Mouse (Mus musculus) embryonic facial prominence, embryonic 11.5 days (tissue): ENCODE data around the gene Cux2. TPM values are rescaled to one million over a fixed set of nuclear protein-coding genes. Genes with fewer than 3 reads are reported as not detected.
A peak's percentile ranks its signal among the peaks of the same experiment; 100 is the strongest.
"Not testable (repeated sequence)": the region's sequence is repeated elsewhere in the genome, so short reads cannot be mapped to it uniquely, and the experiment has no call there.

Experiments
- ATAC-seq: fragments of 200-750 bp; cut with Nextera tagmentation; replicated peaks from 2 replicates; pipeline ENCODE4 v1.8.0; 2017; ENCODE audit warnings: low read depth; ENCODE audit not compliant: insufficient number of reproducible peaks, low FRiP score, low TSS enrichment
- DNase-seq: peaks from one replicate; pipeline ENCODE4 v3.0.0-alpha.2; 2015; ENCODE audit warnings: low spot score
- H3K27ac ChIP-seq: fragments of 300-500 bp; sonication (generic); replicated peaks from 2 replicates; pipeline ENCODE4 v1.5.1; 2014; ENCODE audit warnings: mild to moderate bottlenecking, low read depth, low read length, control low read depth
- H3K27me3 ChIP-seq: fragments of 300-500 bp; sonication (generic); 2 replicates; pipeline ENCODE4 v1.6.1; 2014; ENCODE audit warnings: mild to moderate bottlenecking, low read length, moderate library complexity, mixed read lengths; ENCODE audit not compliant: control insufficient read depth, insufficient read depth
- H3K36me3 ChIP-seq: fragments of 300-500 bp; sonication (generic); replicated peaks from 2 replicates; pipeline ENCODE4 v1.6.1; 2014; ENCODE audit warnings: low read depth, mild to moderate bottlenecking, low read length, moderate library complexity, mixed read lengths; ENCODE audit not compliant: control insufficient read depth, insufficient read depth
- H3K4me1 ChIP-seq: fragments of 300-500 bp; sonication (generic); 2 replicates; pipeline ENCODE4 v1.6.1; 2014; ENCODE audit warnings: low read length, mixed read lengths; ENCODE audit not compliant: control insufficient read depth, insufficient read depth
- H3K4me2 ChIP-seq: fragments of 300-500 bp; sonication (generic); 2 replicates; pipeline ENCODE4 v1.6.1; 2014; ENCODE audit warnings: low read depth, mild to moderate bottlenecking, control low read depth, low read length, moderate library complexity
- H3K4me3 ChIP-seq: fragments of 300-500 bp; sonication (generic); 2 replicates; pipeline ENCODE4 v1.5.1; 2014; ENCODE audit warnings: low read depth, low read length, control low read depth
- H3K9ac ChIP-seq: fragments of 300-500 bp; sonication (generic); replicated peaks from 2 replicates; pipeline ENCODE4 v1.6.1; 2014; ENCODE audit warnings: mild to moderate bottlenecking, control low read depth, low read length
- H3K9me3 ChIP-seq: fragments of 300-500 bp; sonication (generic); replicated peaks from 2 replicates; pipeline ENCODE4 v1.6.1; 2016; ENCODE audit warnings: mild to moderate bottlenecking, low read length, inconsistent platforms, mixed read lengths; ENCODE audit not compliant: control insufficient read depth
- WGBS: fragments of 180-500 bp; shearing (Covaris S2); extraction: QIAGEN DNeasy Blood & Tissue Kit; methylation state at CpG from one replicate; pipeline ENCODE4 v1.1.7; 2014; 5-methylcytosine and 5-hydroxymethylcytosine counted together
- polyA plus RNA-seq: library from polyadenylated mRNA; unstranded; fragments of >200 nt; fragmentation: Nextera tagmentation; extraction: Ambion mirVana; gene quantifications from 2 replicates; pipeline ENCODE4 v1.2.1, GENCODE M21; 2014

Gene Cux2
- polyA plus RNA-seq, 1 experiment from 2014 or later = 4.5 TPM

DNA sequence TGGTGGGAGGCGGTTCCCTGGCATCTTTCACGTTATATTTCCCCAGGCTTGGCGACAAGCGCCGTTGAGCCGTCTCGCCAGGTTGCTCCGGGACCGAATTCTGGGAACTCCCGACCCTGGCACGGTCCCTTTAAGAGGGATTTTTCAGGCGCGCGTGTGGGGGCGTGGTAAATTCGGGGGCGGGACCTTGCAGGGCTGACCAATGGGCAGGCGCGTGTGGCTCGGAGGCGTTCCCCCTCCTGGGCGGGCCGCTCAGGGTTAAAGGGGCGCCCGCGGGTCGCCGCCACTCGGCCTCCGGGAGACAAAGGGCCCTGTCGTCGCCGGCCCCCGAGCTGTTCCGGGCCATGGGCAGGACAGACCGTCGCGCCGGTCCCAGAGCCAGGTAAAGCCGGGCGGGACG lies 201.2 kb downstream of the Cux2 start, which contains the start of gene Pheta1:
Gene Pheta1, plus strand, starts transcription at position 242 of the 400 bp plus-strand sequence.
- Histone ChIP-seq H3K4me2 (peak within 1 kb of the TSS; percentile 71), H3K4me1 (peaks cover 6% of the 10 kb centered on the region; the same call in 1 of the 2 replicates), H3K9me3 (no peaks in the 10 kb centered on the region), H3K27me3 (peaks cover 8% of the 10 kb centered on the region), H3K36me3 (peaks cover 13% of the 10 kb centered on the region), H3K4me3 (peak within 1 kb of the TSS; percentile 90), H3K9ac (peak within 1 kb of the TSS; percentile 86), H3K27ac (peak within 1 kb of the TSS; percentile 62; the same call in 1 of the 2 replicates)
- peak; percentile 86 for ATAC-seq
- peak; percentile 95 for DNase-seq
- 0% methylated on average over 41 of the region's 42 CpGs for WGBS

GRCm38 (mm10) chr5:121848035-121848519 lies 201.8 kb downstream of the Cux2 start:
- ATAC-seq (peak; percentile 37; the same call in 1 of the 2 replicates), DNase-seq (peak; percentile 70)
- peaks cover 15% of the 10 kb centered on the region for H3K27me3 ChIP-seq
- H3K4me2 ChIP-seq = peak overlapping the region; percentile 71
- no peaks in the 10 kb centered on the region for H3K9me3 ChIP-seq
- H3K4me3 ChIP-seq = peak overlapping the region; percentile 90
- peaks cover 8% of the 10 kb centered on the region for H3K36me3 ChIP-seq
- peak overlapping the region; percentile 62; the same call in 1 of the 2 replicates for H3K27ac ChIP-seq
- H3K4me1 ChIP-seq = peaks cover 6% of the 10 kb centered on the region
- WGBS = 0% methylated on average over 17 of the region's 17 CpGs
- peak overlapping the region; percentile 86 for H3K9ac ChIP-seq

DNA sequence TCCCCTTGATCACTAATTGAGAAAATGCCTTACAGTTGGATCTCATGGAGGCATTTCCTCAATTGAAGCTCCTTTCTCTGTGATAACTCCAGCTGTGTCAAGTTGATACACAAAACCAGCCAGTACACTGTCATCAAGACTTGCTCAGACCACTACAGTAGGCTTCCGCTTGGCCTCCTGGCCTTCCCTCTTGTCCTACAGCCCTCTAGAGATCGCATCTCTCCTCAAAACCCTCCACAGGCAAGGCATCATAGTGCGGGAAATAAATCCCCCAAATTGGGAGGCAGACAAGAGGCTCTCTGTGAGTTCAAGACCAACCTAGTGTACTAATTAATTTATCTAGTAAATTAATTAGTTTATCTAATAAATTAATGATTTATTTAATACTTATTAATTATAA lies 202.6 kb downstream of the Cux2 start:
- H3K4me1 ChIP-seq, H3K9me3 ChIP-seq, ATAC-seq, H3K9ac ChIP-seq, DNase-seq, H3K27ac ChIP-seq, H3K36me3 ChIP-seq, H3K4me3 ChIP-seq, H3K4me2 ChIP-seq: not testable (repeated sequence)
- H3K27me3 ChIP-seq = peaks cover 19% of the 10 kb centered on the region
- 80% methylated on average over 3 of the region's 3 CpGs for WGBS

DNA sequence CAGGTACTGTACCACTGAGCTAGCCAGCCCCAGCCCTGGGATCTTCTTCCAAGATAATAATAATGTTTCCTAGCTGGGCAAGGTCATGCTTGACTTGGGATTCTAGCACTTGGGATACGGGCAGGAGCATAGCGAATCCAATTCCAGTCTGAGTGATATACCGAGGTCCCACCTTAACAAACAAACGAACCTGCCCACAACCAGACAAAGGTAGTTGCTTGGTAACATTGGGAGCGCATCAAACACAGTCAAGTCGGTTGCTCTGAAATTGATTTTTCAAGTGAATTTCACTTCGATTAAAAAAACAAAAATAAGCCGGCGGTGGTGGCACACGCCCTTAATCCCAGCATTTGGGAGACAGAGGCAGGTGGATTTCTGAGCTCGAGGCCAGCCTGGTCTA lies 203.6 kb downstream of the Cux2 start:
- WGBS = 78% methylated on average over 11 of the region's 11 CpGs
- peaks cover 6% of the 10 kb centered on the region for H3K4me1 ChIP-seq

GRCm38 (mm10) chr5:121845361-121845760 lies 204.5 kb downstream of the Cux2 start:
- H3K9me3 ChIP-seq = no peaks in the 10 kb centered on the region
- peaks cover 5% of the 10 kb centered on the region for H3K4me1 ChIP-seq
- no peak overlapping the region for H3K4me3 ChIP-seq
- H3K4me2 ChIP-seq = no peak overlapping the region
- ATAC-seq (no peak), DNase-seq (no peak)
- H3K27me3 ChIP-seq = peaks cover 19% of the 10 kb centered on the region
- H3K27ac ChIP-seq = no peak overlapping the region
- no peaks in the 10 kb centered on the region for H3K36me3 ChIP-seq
- H3K9ac ChIP-seq = no peak overlapping the region
- 25% methylated on average over 4 of the region's 4 CpGs for WGBS

More for the DNA sequence above, 203.6 kb downstream of the Cux2 start:
- no peak overlapping the region for H3K27ac ChIP-seq
- H3K4me3 ChIP-seq = no peak overlapping the region
- no peak for ATAC-seq
- no peak for DNase-seq
- H3K36me3 ChIP-seq = peaks cover 3% of the 10 kb centered on the region
- H3K4me2 ChIP-seq = no peak overlapping the region
- peaks cover 19% of the 10 kb centered on the region for H3K27me3 ChIP-seq
- no peak overlapping the region for H3K9ac ChIP-seq
- H3K9me3 ChIP-seq = no peaks in the 10 kb centered on the region

DNA sequence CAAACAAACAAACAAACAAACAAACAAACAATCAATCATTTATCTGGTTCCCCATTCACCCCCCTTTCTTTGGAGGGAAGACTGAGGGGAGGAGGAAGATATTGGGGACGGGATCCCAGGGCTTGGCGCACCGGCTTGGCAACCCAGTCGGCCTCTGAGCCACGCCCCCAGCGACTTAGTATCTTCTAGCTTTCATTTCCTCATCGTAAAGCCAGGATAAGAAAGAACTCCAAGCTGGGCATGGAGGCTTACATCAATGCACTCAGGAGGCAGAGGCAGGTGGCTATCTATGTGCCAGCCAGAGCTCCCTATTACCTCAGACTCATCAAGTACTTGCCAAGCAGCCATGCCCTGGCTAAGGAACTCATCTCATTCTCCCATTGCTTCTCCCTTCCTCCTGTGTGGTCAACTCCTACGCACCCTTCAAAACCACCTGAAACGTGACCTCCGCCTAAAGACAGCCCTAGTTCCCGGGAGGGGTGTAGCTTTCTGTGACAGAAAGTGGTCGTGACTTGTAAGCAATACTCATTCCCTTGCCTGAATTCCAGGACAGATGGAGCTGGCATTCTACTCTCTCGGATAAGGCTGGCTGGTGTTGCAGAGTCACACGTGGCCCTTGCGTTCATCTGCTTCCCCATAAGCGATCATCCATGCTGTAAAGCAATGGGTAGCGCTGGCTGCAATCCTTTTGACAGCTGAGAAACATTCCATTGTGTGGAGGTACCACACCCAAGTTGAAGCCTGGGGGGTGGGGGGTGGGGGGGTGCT lies 206.6 kb downstream of the Cux2 start:
- no peaks in the 10 kb centered on the region for H3K9me3 ChIP-seq
- H3K4me2 ChIP-seq = peak overlapping the region; percentile 83
- H3K27ac ChIP-seq = no peak overlapping the region
- DNase-seq (no peak), ATAC-seq (no peak)
- H3K4me3 ChIP-seq = no peak overlapping the region; the same call in 1 of the 2 replicates
- H3K27me3 ChIP-seq = peaks cover 28% of the 10 kb centered on the region
- peak overlapping the region; percentile 63; the same call in 1 of the 2 replicates for H3K9ac ChIP-seq
- H3K36me3 ChIP-seq = no peaks in the 10 kb centered on the region
- WGBS = 18% methylated on average over 17 of the region's 17 CpGs
- peaks cover 3% of the 10 kb centered on the region; the same call in 1 of the 2 replicates for H3K4me1 ChIP-seq

DNA sequence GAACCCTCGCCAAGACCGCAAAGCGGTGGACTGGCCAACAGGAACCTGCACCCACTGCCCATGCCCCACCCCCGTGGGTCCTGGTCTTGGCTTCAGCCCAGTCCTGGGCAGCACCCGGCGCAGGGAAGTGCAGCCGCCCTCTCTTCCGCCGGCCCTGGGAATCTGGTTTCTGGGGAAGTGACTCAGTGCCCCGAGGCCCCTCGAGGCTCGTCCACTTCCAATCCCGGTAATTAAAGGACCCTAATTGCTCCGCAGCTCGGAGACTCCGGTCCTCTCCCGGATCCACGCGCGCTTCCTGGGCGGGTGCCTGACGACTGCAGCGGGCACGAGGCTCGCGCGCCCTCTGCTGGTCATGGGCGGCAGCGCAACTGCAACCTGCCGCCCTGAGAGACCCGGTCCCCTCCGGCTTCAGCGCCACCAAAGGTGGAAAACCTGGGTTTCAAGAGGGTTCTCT lies 207.2 kb downstream of the Cux2 start:
- Histone ChIP-seq H3K4me2 (peak overlapping the region; percentile 83), H3K4me3 (peak overlapping the region; percentile 44), H3K27ac (no peak overlapping the region), H3K27me3 (peaks cover 32% of the 10 kb centered on the region), H3K4me1 (peaks cover 3% of the 10 kb centered on the region; the same call in 1 of the 2 replicates), H3K9ac (peak overlapping the region; percentile 63), H3K36me3 (no peaks in the 10 kb centered on the region), H3K9me3 (no peaks in the 10 kb centered on the region)
- WGBS = under 1% methylated on average over 33 of the region's 33 CpGs
- ATAC-seq (no peak; the same call in 1 of the 2 replicates), DNase-seq (peak; percentile 82)

DNA sequence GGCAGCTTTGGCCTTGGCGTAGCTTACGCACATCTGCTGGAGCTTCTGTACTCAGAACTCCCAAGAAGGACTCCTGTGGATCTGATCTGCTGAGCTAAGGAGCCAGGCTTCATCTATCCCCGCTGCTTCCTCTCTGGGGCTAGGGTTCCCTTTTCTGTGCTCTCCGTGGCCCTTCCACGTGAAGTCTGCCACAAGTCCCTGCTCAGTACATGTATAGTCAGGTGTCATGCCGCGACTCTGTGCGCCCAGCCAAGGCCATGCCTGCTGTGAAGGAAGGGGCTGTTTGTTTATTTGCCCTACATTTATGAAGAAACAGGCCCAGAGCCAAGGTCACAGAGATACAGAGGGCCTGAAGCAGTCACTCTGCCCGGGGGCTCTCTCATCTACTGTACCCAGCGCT lies 207.9 kb downstream of the Cux2 start:
- Histone ChIP-seq H3K9me3 (no peaks in the 10 kb centered on the region), H3K4me1 (peaks cover 7% of the 10 kb centered on the region), H3K4me3 (no peak overlapping the region), H3K36me3 (no peaks in the 10 kb centered on the region), H3K27ac (no peak overlapping the region), H3K4me2 (no peak overlapping the region), H3K9ac (no peak overlapping the region), H3K27me3 (peaks cover 40% of the 10 kb centered on the region)
- whole genome bisulfite sequencing = 43% methylated on average over 10 of the region's 10 CpGs
- no peak for ATAC-seq
- no peak for DNase-seq
